ENCODE assay signal across 9 mouse cellular contexts in the genomic region with DNA sequence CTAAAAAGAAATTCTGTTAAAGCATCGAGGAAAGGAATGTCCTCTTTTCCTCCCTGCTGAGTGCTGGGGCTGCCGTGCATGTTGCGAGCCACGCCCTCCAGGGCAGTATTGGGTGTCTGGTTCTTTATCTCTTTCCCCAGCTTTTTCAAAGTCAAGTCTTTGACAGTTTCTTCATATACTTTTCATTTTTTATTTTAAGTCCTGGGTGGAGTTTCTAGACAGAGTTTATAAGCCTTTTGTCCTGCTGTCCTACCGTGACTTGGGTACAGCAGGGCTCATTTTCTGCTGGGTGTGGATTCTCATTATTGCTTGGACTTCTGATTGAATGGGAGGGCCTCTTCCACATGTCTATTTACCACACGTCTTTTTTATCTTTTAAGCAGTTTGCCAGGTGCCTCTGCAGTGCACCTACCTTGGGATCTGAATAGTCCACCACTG. TPM values are rescaled to one million over a fixed set of nuclear protein-coding genes. Genes with fewer than 3 reads are reported as not detected.
DNase-seq lines count a peak whose midpoint lies in the region; ATAC-seq lines count a peak whose summit lies in the region.
"Had no signal": no experiment of that assay in that cellular context is flagged by ENCODE, and none has a peak within 500 bp of the region (broad histone marks: within the 10 kb centered on the region; RNA-seq: fewer than 3 reads in every experiment).

No protein-coding gene starts in this region.

- H3K9me3 ChIP-seq in heart, embryonic 12.5 days (replicated peaks), result no peaks in the 10 kb centered on the region
- H3K9me3 ChIP-seq in forebrain, embryonic 15.5 days, result no peaks in the 10 kb centered on the region
- no peaks in the 10 kb centered on the region for H3K9me3 ChIP-seq in liver, embryonic 16.5 days (replicated peaks; ENCODE audit: control insufficient read depth, low read length)

- peak overlapping the region; percentile 52; the same call in 1 of the 2 replicates for H3K4me3 ChIP-seq in heart, embryonic 12.5 days
- peak overlapping the region; percentile 77 for H3K4me3 ChIP-seq in forebrain, embryonic 15.5 days
- H3K4me3 ChIP-seq in liver, embryonic 16.5 days (ENCODE audit: low read depth, low read length), result peak overlapping the region; percentile 89

- DNase-seq in heart, adult 9 months (ENCODE audit: low spot score in 2 of 2), result no peak
- peak; percentile 81 for DNase-seq in MEL-GATA-1-ER (ENCODE audit: extremely low read depth, low read depth)
- no peak for DNase-seq in right cerebral cortex, adult 18-20 months
- no peak for DNase-seq in gastrocnemius, postnatal 25 days
- DNase-seq in adrenal gland, adult 18-20 months (ENCODE audit: low spot score in 2 of 2), result no peak

- no peak for ATAC-seq in heart, embryonic 12.5 days (ENCODE audit: insufficient number of reproducible peaks, low FRiP score)
- no peak for ATAC-seq in forebrain, embryonic 15.5 days (replicated peaks)
- ATAC-seq in liver, embryonic 16.5 days (ENCODE audit: low read depth), result no peak
- ATAC-seq: Patski had no signal

- H3K27ac ChIP-seq in heart, embryonic 12.5 days (ENCODE audit: poor library complexity, severe bottlenecking), result peak overlapping the region; percentile 97
- peak overlapping the region; percentile 99 for H3K27ac ChIP-seq in forebrain, embryonic 15.5 days (replicated peaks)
- H3K27ac ChIP-seq in liver, embryonic 16.5 days (ENCODE audit: low read length), result peak overlapping the region; percentile 97

- 34% methylated on average over 6 of the region's 6 CpGs for WGBS in heart, embryonic 12.5 days
- 50% methylated on average over 6 of the region's 6 CpGs for WGBS in forebrain, embryonic 15.5 days
- 12% methylated on average over 6 of the region's 6 CpGs for WGBS in liver, embryonic 16.5 days (ENCODE audit: insufficient replicate concordance)

- H3K36me3 ChIP-seq in heart, embryonic 12.5 days, result peaks cover 26% of the 10 kb centered on the region
- H3K36me3 ChIP-seq in forebrain, embryonic 15.5 days, result peaks cover 17% of the 10 kb centered on the region
- H3K36me3 ChIP-seq in liver, embryonic 16.5 days (ENCODE audit: control insufficient read depth, insufficient read depth), result peaks cover 27% of the 10 kb centered on the region

- H3K9ac ChIP-seq in heart, embryonic 12.5 days, result 0 out of 2 replicates have a peak overlapping the region, but pooled peaks have one; percentile 26
- H3K9ac ChIP-seq in forebrain, embryonic 15.5 days (replicated peaks), result peak overlapping the region; percentile 65
- peak overlapping the region; percentile 72 for H3K9ac ChIP-seq in liver, embryonic 16.5 days (ENCODE audit: low read depth, low read length)

- H3K4me1 ChIP-seq in heart, embryonic 12.5 days (replicated peaks), result peaks cover 32% of the 10 kb centered on the region
- H3K4me1 ChIP-seq in forebrain, embryonic 15.5 days, result peaks cover 40% of the 10 kb centered on the region
- H3K4me1 ChIP-seq in liver, embryonic 16.5 days (ENCODE audit: control insufficient read depth, low read depth, low read length), result peaks cover 45% of the 10 kb centered on the region

- H3K4me2 ChIP-seq in heart, embryonic 12.5 days, result peak overlapping the region; percentile 70
- H3K4me2 ChIP-seq in forebrain, embryonic 15.5 days (replicated peaks), result peak overlapping the region; percentile 82
- peak overlapping the region; percentile 93 for H3K4me2 ChIP-seq in liver, embryonic 16.5 days (ENCODE audit: low read depth, low read length)

- no peaks in the 10 kb centered on the region for H3K27me3 ChIP-seq in heart, embryonic 12.5 days (replicated peaks)
- H3K27me3 ChIP-seq in forebrain, embryonic 15.5 days, result no peaks in the 10 kb centered on the region
- no peaks in the 10 kb centered on the region for H3K27me3 ChIP-seq in liver, embryonic 16.5 days (ENCODE audit: control insufficient read depth, insufficient read depth, low read depth, low read length)
- H3K27me3 ChIP-seq: Patski had no signal

RNA-seq across cellular contexts. Expression of a gene that starts 3.6 kb away (rescaled TPM):
- 35.8 and 39.6 TPM in 2 replicates for polyA plus RNA-seq in heart, embryonic 12.5 days (2016; fragmentation: Nextera tagmentation; extraction: Ambion mirVana)
- polyA plus RNA-seq in forebrain, embryonic 15.5 days (2015; fragmentation: Nextera tagmentation; extraction: Ambion mirVana), result 51.5 and 53.9 TPM in 2 replicates
- polyA plus RNA-seq in liver, embryonic 16.5 days (2015; fragmentation: Nextera tagmentation; extraction: Ambion mirVana), result 22.2 and 24.7 TPM in 2 replicates
- 10 to 100 TPM; 17.7 to 25.5 TPM for total RNA-seq in gastrocnemius, postnatal 25 days (2021)
- 10 to 100 TPM; 63.7 to 98.8 TPM for total RNA-seq in adrenal gland, adult 18-20 months (2021)

RNA-seq across cellular contexts. Expression of a gene that starts 3.7 kb away (rescaled TPM):
- polyA plus RNA-seq in heart, embryonic 12.5 days (2016; fragmentation: Nextera tagmentation; extraction: Ambion mirVana), result 63.4 and 72.7 TPM in 2 replicates
- polyA plus RNA-seq in forebrain, embryonic 15.5 days (2015; fragmentation: Nextera tagmentation; extraction: Ambion mirVana), result 53.1 and 54.1 TPM in 2 replicates
- 56.3 and 60.9 TPM in 2 replicates for polyA plus RNA-seq in liver, embryonic 16.5 days (2015; fragmentation: Nextera tagmentation; extraction: Ambion mirVana)
- 10 to 100 TPM; 52.8 to 59.6 TPM for total RNA-seq in gastrocnemius, postnatal 25 days (2021)
- total RNA-seq in adrenal gland, adult 18-20 months (2021), result 100 to 1,000 TPM in 1 of 2 experiments, 10 to 100 TPM in 1; 93.5 to 102 TPM

RNA-seq across cellular contexts. Expression of a gene that starts 10.0 kb away (rescaled TPM):
- 56.0 and 56.4 TPM in 2 replicates for polyA plus RNA-seq in heart, embryonic 12.5 days (2016; fragmentation: Nextera tagmentation; extraction: Ambion mirVana)
- polyA plus RNA-seq in forebrain, embryonic 15.5 days (2015; fragmentation: Nextera tagmentation; extraction: Ambion mirVana), result 421 and 435 TPM in 2 replicates
- polyA plus RNA-seq in liver, embryonic 16.5 days (2015; fragmentation: Nextera tagmentation; extraction: Ambion mirVana), result 7.4 and 7.7 TPM in 2 replicates
- total RNA-seq in gastrocnemius, postnatal 25 days (2021), result 1 to 10 TPM; 3.0 to 4.6 TPM
- 10 to 100 TPM; 43.9 to 44.5 TPM for total RNA-seq in adrenal gland, adult 18-20 months (2021)

RNA-seq across cellular contexts. Expression of a gene that starts 22.7 kb away (rescaled TPM):
- polyA plus RNA-seq in heart, embryonic 12.5 days (2016; fragmentation: Nextera tagmentation; extraction: Ambion mirVana), result 25.6 and 26.2 TPM in 2 replicates
- 37.9 and 41.5 TPM in 2 replicates for polyA plus RNA-seq in forebrain, embryonic 15.5 days (2015; fragmentation: Nextera tagmentation; extraction: Ambion mirVana)
- polyA plus RNA-seq in liver, embryonic 16.5 days (2015; fragmentation: Nextera tagmentation; extraction: Ambion mirVana), result 7.9 and 8.0 TPM in 2 replicates
- total RNA-seq in gastrocnemius, postnatal 25 days (2021), result 10 to 100 TPM; 62.4 to 86.6 TPM
- total RNA-seq in adrenal gland, adult 18-20 months (2021), result 10 to 100 TPM; 49.5 to 53.8 TPM

RNA-seq across cellular contexts. Expression of a gene that starts 40.3 kb away (rescaled TPM):
- 22.4 and 26.6 TPM in 2 replicates for polyA plus RNA-seq in heart, embryonic 12.5 days (2016; fragmentation: Nextera tagmentation; extraction: Ambion mirVana)
- 36.3 and 38.0 TPM in 2 replicates for polyA plus RNA-seq in forebrain, embryonic 15.5 days (2015; fragmentation: Nextera tagmentation; extraction: Ambion mirVana)
- polyA plus RNA-seq in liver, embryonic 16.5 days (2015; fragmentation: Nextera tagmentation; extraction: Ambion mirVana), result 29.1 and 29.8 TPM in 2 replicates
- 10 to 100 TPM; 14.8 to 15.2 TPM for total RNA-seq in gastrocnemius, postnatal 25 days (2021)
- total RNA-seq in adrenal gland, adult 18-20 months (2021), result 10 to 100 TPM; 43.3 to 48.3 TPM
